In the genomic region with DNA sequence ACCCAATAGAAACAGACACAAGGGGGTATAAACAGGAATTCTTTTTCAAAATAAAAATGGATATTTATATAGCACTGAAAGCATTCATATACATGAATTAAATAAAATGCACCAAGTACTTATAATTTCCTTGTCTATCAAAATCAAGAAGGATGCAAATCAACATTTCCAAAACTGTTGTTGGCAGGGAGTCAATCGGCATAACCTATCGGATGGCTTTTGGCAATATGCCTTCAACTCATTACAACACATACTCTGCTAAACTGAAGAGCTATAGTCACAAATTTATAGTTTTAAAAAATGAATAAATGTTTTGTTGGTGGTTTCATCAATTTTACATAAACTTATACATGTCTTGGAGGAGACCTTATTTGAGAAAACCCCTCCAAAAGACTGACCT, we compare ENCODE assay signal across 26 mouse cellular contexts.
"Had no signal": no experiment of that assay in that cellular context is flagged by ENCODE, and none has a peak within 500 bp of the region (broad histone marks: within the 10 kb centered on the region; RNA-seq: fewer than 3 reads in every experiment).

No protein-coding gene starts in this region.

- H3K4me3 ChIP-seq: embryonic facial prominence, embryonic 10.5 days; embryonic facial prominence, embryonic 12.5 days; embryonic facial prominence, embryonic 13.5 days; embryonic facial prominence, embryonic 15.5 days; erythroblast, embryonic 14.5 days; forebrain, embryonic 10.5 days; gastrocnemius, adult 2 months; heart, adult 2 months; heart, embryonic 10.5 days had no signal

- H3K4me1 ChIP-seq: embryonic facial prominence, embryonic 10.5 days; embryonic facial prominence, embryonic 12.5 days; embryonic facial prominence, embryonic 13.5 days; embryonic facial prominence, embryonic 15.5 days; forebrain, embryonic 10.5 days had no signal

- H3K9ac ChIP-seq: embryonic facial prominence, embryonic 12.5 days; embryonic facial prominence, embryonic 13.5 days; embryonic facial prominence, embryonic 15.5 days; forebrain, postnatal 0 days had no signal

- ATAC-seq: forebrain, embryonic 16.5 days; forebrain, postnatal 0 days had no signal

- H3K27ac ChIP-seq: embryonic facial prominence, embryonic 10.5 days; embryonic facial prominence, embryonic 12.5 days; embryonic facial prominence, embryonic 13.5 days; embryonic facial prominence, embryonic 15.5 days; forebrain, embryonic 10.5 days; gastrocnemius, adult 2 months; heart, adult 2 months; heart, embryonic 10.5 days had no signal

- DNase-seq: cerebellum, adult 2 months; cerebellum, adult 8-10 months; cerebellum, adult 9-10 months; cerebellum, adult 9-11 months; cerebellum, postnatal 10 days; cerebellum, postnatal 14 days; cerebellum, postnatal 25 days; cerebellum, postnatal 36 days; embryo, embryonic 11 days; forebrain, postnatal 0 days; gastrocnemius, adult 2 months; gastrocnemius, postnatal 10 days; gastrocnemius, postnatal 14 days; gastrocnemius, postnatal 25 days; gastrocnemius, postnatal 36 days; heart, adult 11 months; heart, adult 18-20 months; heart, adult 2 months had no signal

- H3K4me2 ChIP-seq: embryonic facial prominence, embryonic 12.5 days; embryonic facial prominence, embryonic 13.5 days; embryonic facial prominence, embryonic 15.5 days had no signal

- H3K27me3 ChIP-seq: embryonic facial prominence, embryonic 12.5 days; embryonic facial prominence, embryonic 13.5 days; embryonic facial prominence, embryonic 15.5 days had no signal

- H3K9me3 ChIP-seq: embryonic facial prominence, embryonic 10.5 days; embryonic facial prominence, embryonic 12.5 days; embryonic facial prominence, embryonic 13.5 days; embryonic facial prominence, embryonic 15.5 days; forebrain, embryonic 10.5 days; heart, embryonic 10.5 days had no signal
